Mouse (Mus musculus): ENCODE data around the gene Robo4. TPM values are rescaled to one million over a fixed set of nuclear protein-coding genes. Genes with fewer than 3 reads are reported as not detected.

Robo4 gene
- polyA plus RNA-seq, 1 experiment from 2014 or later, result 5.5 TPM

DNA sequence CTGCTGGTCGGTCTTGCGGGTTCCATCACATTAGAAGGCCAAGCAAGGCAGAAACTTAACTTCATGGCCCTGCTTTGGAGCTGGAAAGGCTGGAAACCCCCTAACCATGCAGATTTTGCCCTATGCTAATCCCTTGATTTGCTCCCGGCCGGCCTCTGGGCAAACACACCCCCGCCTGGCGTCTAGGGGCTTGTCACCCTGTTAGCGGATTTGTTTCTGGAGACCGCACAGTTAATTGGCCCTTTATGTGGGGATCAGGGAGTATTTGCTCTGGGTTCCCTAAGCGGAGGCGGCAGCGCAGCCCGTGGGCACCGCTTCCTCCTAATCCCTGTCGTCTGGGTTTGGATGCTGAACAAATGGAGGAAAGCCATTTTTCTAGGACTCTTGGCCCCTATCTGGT is 33.2 kb downstream of the Robo4 start:
- no peak overlapping the region for H3K27ac ChIP-seq (ENCODE audit: low read depth, low read length)
- no peak overlapping the region for H3K4me2 ChIP-seq (ENCODE audit: low read length)
- H3K4me1 ChIP-seq (ENCODE audit: control insufficient read depth, insufficient read depth, low read depth, low read length), result peaks cover 8% of the 10 kb centered on the region
- no peaks in the 10 kb centered on the region for H3K36me3 ChIP-seq (ENCODE audit: control insufficient read depth, insufficient read depth, low read length)
- no peak overlapping the region for H3K4me3 ChIP-seq (ENCODE audit: low read length)
- no peak for ATAC-seq
- H3K9ac ChIP-seq (ENCODE audit: low read depth, low read length), result no peak overlapping the region
- H3K27me3 ChIP-seq (replicated peaks; ENCODE audit: control insufficient read depth, insufficient read depth, low read length), result peaks cover 32% of the 10 kb centered on the region
- H3K9me3 ChIP-seq (ENCODE audit: control insufficient read depth, low read length), result no peaks in the 10 kb centered on the region
- 6% methylated on average over 14 of the region's 14 CpGs for WGBS

DNA sequence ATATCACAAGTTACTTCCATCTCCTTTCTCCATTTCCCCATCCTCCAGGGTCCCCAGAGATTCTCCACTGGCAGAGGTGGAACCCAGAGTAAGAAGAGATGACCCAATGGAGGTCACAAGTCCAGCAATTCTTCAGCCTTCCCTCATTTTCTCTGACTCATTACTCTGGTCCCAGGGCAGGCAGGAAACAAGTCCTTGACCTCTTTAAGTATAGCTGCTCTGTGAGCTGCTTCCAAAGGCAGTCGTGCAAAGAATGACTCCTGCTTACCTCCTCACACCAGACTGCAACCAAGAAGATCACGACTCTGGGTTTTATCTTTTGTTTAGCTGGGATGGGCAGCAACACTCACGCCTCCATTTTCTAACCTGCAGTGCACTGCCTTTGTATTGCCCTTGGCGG is 33.9 kb downstream of the Robo4 start:
- H3K4me1 ChIP-seq (ENCODE audit: control insufficient read depth, insufficient read depth, low read depth, low read length), result peaks cover 8% of the 10 kb centered on the region
- no peak overlapping the region for H3K27ac ChIP-seq (ENCODE audit: low read depth, low read length)
- no peak overlapping the region for H3K9ac ChIP-seq (ENCODE audit: low read depth, low read length)
- H3K36me3 ChIP-seq (ENCODE audit: control insufficient read depth, insufficient read depth, low read length), result no peaks in the 10 kb centered on the region
- no peaks in the 10 kb centered on the region for H3K9me3 ChIP-seq (ENCODE audit: control insufficient read depth, low read length)
- H3K27me3 ChIP-seq (replicated peaks; ENCODE audit: control insufficient read depth, insufficient read depth, low read length), result peaks cover 32% of the 10 kb centered on the region
- no peak overlapping the region for H3K4me3 ChIP-seq (ENCODE audit: low read length)
- 8% methylated on average over 4 of the region's 4 CpGs for WGBS
- ATAC-seq, result no peak
- no peak overlapping the region for H3K4me2 ChIP-seq (ENCODE audit: low read length)

DNA sequence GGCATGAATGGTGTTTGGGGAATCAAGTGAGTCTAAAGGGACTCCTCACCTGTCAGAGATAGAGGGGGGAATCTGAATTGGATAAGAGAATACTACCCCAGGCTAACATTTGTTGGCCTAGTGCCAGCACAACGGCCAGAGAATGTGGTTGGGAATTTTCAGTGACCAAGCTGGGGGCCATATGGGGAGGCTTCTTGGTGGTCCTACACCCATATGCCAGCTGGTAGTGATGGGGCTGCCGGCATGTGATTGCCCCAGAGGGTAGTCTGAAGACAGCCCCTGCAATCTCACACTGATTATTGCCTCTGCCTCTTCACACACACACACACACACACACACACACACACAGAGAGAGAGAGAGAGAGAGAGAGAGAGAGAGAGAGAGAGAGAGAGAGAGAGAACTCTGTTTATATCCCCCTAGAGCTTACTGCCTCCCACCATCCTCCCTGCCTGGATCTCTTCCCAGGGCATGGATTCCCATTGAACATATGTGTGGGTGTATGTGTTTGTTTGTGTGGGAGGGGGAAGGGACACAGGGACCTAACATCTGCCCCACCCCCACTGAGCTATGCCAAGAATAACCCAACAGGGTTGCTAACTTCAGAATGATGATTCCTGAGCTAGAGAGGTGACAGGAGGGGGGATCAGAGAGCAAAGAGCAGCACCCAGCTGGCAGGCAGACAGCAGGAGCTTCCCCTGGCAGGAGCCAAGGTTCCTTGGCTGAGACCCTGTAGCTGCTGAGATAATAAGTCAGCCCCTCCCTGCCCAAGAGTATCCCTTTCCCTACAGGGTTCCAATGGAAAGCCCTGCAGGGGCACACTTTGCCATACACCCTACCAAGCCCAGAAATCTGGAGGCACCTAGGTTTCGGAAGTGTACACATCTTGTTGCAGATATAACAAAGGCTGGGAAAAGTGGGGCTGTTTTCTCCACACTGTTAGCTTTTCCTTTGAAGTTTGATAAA is 36.4 kb downstream of the Robo4 start:
- 23% methylated on average over 3 of the region's 3 CpGs for WGBS
- Histone ChIP-seq H3K27ac (ENCODE audit: low read depth, low read length) (no peak overlapping the region), H3K36me3 (ENCODE audit: control insufficient read depth, insufficient read depth, low read length) (no peaks in the 10 kb centered on the region), H3K9ac (ENCODE audit: low read depth, low read length) (no peak overlapping the region), H3K27me3 (replicated peaks; ENCODE audit: control insufficient read depth, insufficient read depth, low read length) (peaks cover 16% of the 10 kb centered on the region), H3K4me3 (ENCODE audit: low read length) (no peak overlapping the region), H3K9me3 (ENCODE audit: control insufficient read depth, low read length) (no peaks in the 10 kb centered on the region), H3K4me1 (ENCODE audit: control insufficient read depth, insufficient read depth, low read depth, low read length) (peaks cover under 1% of the 10 kb centered on the region), H3K4me2 (ENCODE audit: low read length) (no peak overlapping the region)
- peak; percentile 48 for ATAC-seq

- H3K4me1 ChIP-seq (ENCODE audit: control insufficient read depth, insufficient read depth, low read depth, low read length), result peaks cover 11% of the 10 kb centered on the region
- H3K4me2 ChIP-seq (ENCODE audit: low read length), result no peak overlapping the region
- H3K36me3 ChIP-seq (ENCODE audit: control insufficient read depth, insufficient read depth, low read length), result no peaks in the 10 kb centered on the region
- no peak overlapping the region for H3K27ac ChIP-seq (ENCODE audit: low read depth, low read length)
- 4% methylated on average over 5 of the region's 5 CpGs for WGBS
- no peak for ATAC-seq
- no peak overlapping the region for H3K9ac ChIP-seq (ENCODE audit: low read depth, low read length)
- H3K27me3 ChIP-seq (replicated peaks; ENCODE audit: control insufficient read depth, insufficient read depth, low read length), result peaks cover 6% of the 10 kb centered on the region
- H3K9me3 ChIP-seq (ENCODE audit: control insufficient read depth, low read length), result no peaks in the 10 kb centered on the region
- H3K4me3 ChIP-seq (ENCODE audit: low read length), result no peak overlapping the region
These were observed 50.7 kb downstream of the Robo4 start for GRCm38 (mm10) chr9:37452401-37452800.

DNA sequence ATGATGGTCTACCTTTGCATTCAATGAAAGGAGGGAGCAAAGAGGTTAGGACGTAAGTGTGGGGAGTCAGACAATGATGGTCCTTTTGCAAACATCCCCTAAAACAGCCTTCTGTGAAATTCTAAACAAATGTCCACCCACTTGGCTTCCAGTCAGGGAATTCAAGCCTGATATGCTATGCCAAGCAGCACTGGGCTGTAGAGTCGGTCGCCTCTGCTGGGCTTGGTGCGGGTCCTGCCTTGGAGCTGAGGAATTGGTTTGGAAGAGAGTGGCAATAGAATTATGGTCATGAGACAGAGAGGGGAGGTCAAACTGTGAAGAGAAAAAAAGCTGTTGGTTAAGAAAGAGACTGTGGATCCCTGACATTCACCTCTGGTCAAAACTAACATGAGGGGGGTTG is 51.6 kb downstream of the Robo4 start:
- Histone ChIP-seq H3K9ac (ENCODE audit: low read depth, low read length) (no peak overlapping the region), H3K36me3 (ENCODE audit: control insufficient read depth, insufficient read depth, low read length) (no peaks in the 10 kb centered on the region), H3K4me1 (ENCODE audit: control insufficient read depth, insufficient read depth, low read depth, low read length) (peaks cover 11% of the 10 kb centered on the region), H3K9me3 (ENCODE audit: control insufficient read depth, low read length) (no peaks in the 10 kb centered on the region), H3K4me2 (ENCODE audit: low read length) (no peak overlapping the region), H3K27ac (ENCODE audit: low read depth, low read length) (no peak overlapping the region), H3K4me3 (ENCODE audit: low read length) (no peak overlapping the region), H3K27me3 (replicated peaks; ENCODE audit: control insufficient read depth, insufficient read depth, low read length) (peaks cover 3% of the 10 kb centered on the region; the same call in 1 of the 2 replicates)
- WGBS, result 29% methylated on average over 4 of the region's 4 CpGs
- ATAC-seq, result no peak

DNA sequence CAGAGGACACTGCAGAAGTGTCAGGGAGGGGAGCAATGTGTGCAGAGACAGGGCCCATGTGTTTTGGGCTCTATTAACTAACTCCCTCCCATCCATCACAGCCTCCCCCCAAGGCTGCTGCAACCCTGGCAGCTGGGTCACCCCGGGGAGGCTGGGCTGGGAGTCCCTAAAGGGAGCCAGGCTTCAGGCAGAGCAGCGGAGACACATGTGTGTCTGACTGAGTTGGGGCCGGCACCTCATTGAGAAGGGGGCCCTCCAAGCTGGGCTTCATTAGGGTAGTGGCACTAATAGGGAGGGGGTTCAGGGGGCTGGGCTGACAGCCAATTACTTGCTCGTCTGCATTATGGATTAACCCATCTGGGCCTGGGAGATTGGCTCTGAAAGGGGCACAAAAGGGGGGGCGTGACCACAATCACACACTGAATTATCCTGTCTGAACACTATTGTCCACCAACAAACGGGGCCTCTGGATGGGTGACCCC is 52.4 kb downstream of the Robo4 start:
- H3K4me1 ChIP-seq (ENCODE audit: control insufficient read depth, insufficient read depth, low read depth, low read length), result peaks cover 11% of the 10 kb centered on the region
- ATAC-seq, result no peak
- 11% methylated on average over 6 of the region's 6 CpGs for WGBS

GRCm38 (mm10) chr9:37454991-37455390 is 53.3 kb downstream of the Robo4 start:
- H3K27ac ChIP-seq (ENCODE audit: low read depth, low read length), result no peak overlapping the region
- no peak overlapping the region for H3K4me2 ChIP-seq (ENCODE audit: low read length)
- no peaks in the 10 kb centered on the region for H3K36me3 ChIP-seq (ENCODE audit: control insufficient read depth, insufficient read depth, low read length)
- H3K27me3 ChIP-seq (replicated peaks; ENCODE audit: control insufficient read depth, insufficient read depth, low read length), result no peaks in the 10 kb centered on the region
- no peak overlapping the region for H3K9ac ChIP-seq (ENCODE audit: low read depth, low read length)
- 8% methylated on average over 3 of the region's 3 CpGs for WGBS
- H3K4me1 ChIP-seq (ENCODE audit: control insufficient read depth, insufficient read depth, low read depth, low read length), result peaks cover 17% of the 10 kb centered on the region
- no peak for ATAC-seq
- H3K9me3 ChIP-seq (ENCODE audit: control insufficient read depth, low read length), result no peaks in the 10 kb centered on the region
- H3K4me3 ChIP-seq (ENCODE audit: low read length), result no peak overlapping the region

More for the DNA sequence above, 52.4 kb downstream of the Robo4 start:
- no peak overlapping the region for H3K27ac ChIP-seq (ENCODE audit: low read depth, low read length)
- no peaks in the 10 kb centered on the region for H3K9me3 ChIP-seq (ENCODE audit: control insufficient read depth, low read length)
- H3K4me3 ChIP-seq (ENCODE audit: low read length), result no peak overlapping the region
- 0 out of 2 replicates have a peak, but pooled peaks cover under 1% of the 10 kb centered on the region for H3K27me3 ChIP-seq (replicated peaks; ENCODE audit: control insufficient read depth, insufficient read depth, low read length)
- no peaks in the 10 kb centered on the region for H3K36me3 ChIP-seq (ENCODE audit: control insufficient read depth, insufficient read depth, low read length)
- H3K9ac ChIP-seq (ENCODE audit: low read depth, low read length), result no peak overlapping the region
- H3K4me2 ChIP-seq (ENCODE audit: low read length), result no peak overlapping the region

- Histone ChIP-seq H3K9ac (ENCODE audit: low read depth, low read length) (no peak overlapping the region), H3K36me3 (ENCODE audit: control insufficient read depth, insufficient read depth, low read length) (no peaks in the 10 kb centered on the region), H3K9me3 (ENCODE audit: control insufficient read depth, low read length) (no peaks in the 10 kb centered on the region), H3K4me2 (ENCODE audit: low read length) (peak overlapping the region; percentile 50), H3K27me3 (replicated peaks; ENCODE audit: control insufficient read depth, insufficient read depth, low read length) (no peaks in the 10 kb centered on the region), H3K27ac (ENCODE audit: low read depth, low read length) (no peak overlapping the region), H3K4me1 (ENCODE audit: control insufficient read depth, insufficient read depth, low read depth, low read length) (peaks cover 21% of the 10 kb centered on the region), H3K4me3 (ENCODE audit: low read length) (peak overlapping the region; percentile 30; the same call in 1 of the 2 replicates)
- 1% methylated on average over 8 of the region's 8 CpGs for WGBS
- no peak for ATAC-seq
These were observed 54.2 kb downstream of the Robo4 start for GRCm38 (mm10) chr9:37455868-37456267.

GRCm38 (mm10) chr9:37456481-37456910 is 54.8 kb downstream of the Robo4 start:
- peak overlapping the region; percentile 30 for H3K4me3 ChIP-seq (ENCODE audit: low read length)
- no peaks in the 10 kb centered on the region for H3K36me3 ChIP-seq (ENCODE audit: control insufficient read depth, insufficient read depth, low read length)
- peaks cover 22% of the 10 kb centered on the region for H3K4me1 ChIP-seq (ENCODE audit: control insufficient read depth, insufficient read depth, low read depth, low read length)
- ATAC-seq, result peak; percentile 88
- H3K9ac ChIP-seq (ENCODE audit: low read depth, low read length), result peak overlapping the region; percentile 47
- H3K27me3 ChIP-seq (replicated peaks; ENCODE audit: control insufficient read depth, insufficient read depth, low read length), result peaks cover under 1% of the 10 kb centered on the region
- under 1% methylated on average over 17 of the region's 20 CpGs for WGBS
- peak overlapping the region; percentile 50 for H3K4me2 ChIP-seq (ENCODE audit: low read length)
- H3K27ac ChIP-seq (ENCODE audit: low read depth, low read length), result peak overlapping the region; percentile 14; the same call in 1 of the 2 replicates
- no peaks in the 10 kb centered on the region for H3K9me3 ChIP-seq (ENCODE audit: control insufficient read depth, low read length)

Measured in hindbrain, embryonic 16.5 days (tissue).